Mouse (Mus musculus) lung, embryonic 16.5 days (tissue): ENCODE data around the gene Olfr303. TPM values are rescaled to one million over a fixed set of nuclear protein-coding genes. Genes with fewer than 3 reads are reported as not detected.
"Not testable (repeated sequence)": the region's sequence is repeated elsewhere in the genome, so short reads cannot be mapped to it uniquely, and the experiment has no call there.

Source experiments
- ATAC-seq: fragments of 200-750 bp; cut with Nextera tagmentation; 2 replicates; pipeline ENCODE4 v1.8.0; 2017; ENCODE audit warnings: low read depth, mild to moderate bottlenecking, moderate library complexity
- H3K27ac ChIP-seq: fragments of 300-500 bp; sonication (generic); 2 replicates; pipeline ENCODE4 v1.5.1; 2014; ENCODE audit warnings: mild to moderate bottlenecking, control low read depth, low read length
- H3K27me3 ChIP-seq: fragments of 300-500 bp; sonication (generic); 2 replicates; pipeline ENCODE4 v1.6.1; 2014; ENCODE audit warnings: low read depth, low read length, mixed read lengths; ENCODE audit not compliant: control insufficient read depth, insufficient read depth
- H3K36me3 ChIP-seq: fragments of 300-500 bp; sonication (generic); 2 replicates; pipeline ENCODE4 v1.6.1; 2014; ENCODE audit warnings: low read length; ENCODE audit not compliant: control insufficient read depth, insufficient read depth
- H3K4me1 ChIP-seq: fragments of 300-500 bp; sonication (generic); replicated peaks from 2 replicates; pipeline ENCODE4 v1.6.1; 2014; ENCODE audit warnings: low read length, mixed read lengths; ENCODE audit not compliant: control insufficient read depth, insufficient read depth
- H3K4me2 ChIP-seq: fragments of 300-500 bp; sonication (generic); 2 replicates; pipeline ENCODE4 v1.6.1; 2014; ENCODE audit warnings: low read depth, low read length, control low read depth
- H3K4me3 ChIP-seq: fragments of 300-500 bp; sonication (generic); 2 replicates; pipeline ENCODE4 v1.5.1; 2014; ENCODE audit warnings: mild to moderate bottlenecking, low read length, control low read depth
- H3K9ac ChIP-seq: fragments of 300-500 bp; sonication (generic); 2 replicates; pipeline ENCODE4 v1.6.1; 2014; ENCODE audit warnings: low read length, control low read depth
- H3K9me3 ChIP-seq: fragments of 300-500 bp; sonication (generic); 2 replicates; pipeline ENCODE4 v1.6.1; 2016; ENCODE audit warnings: low read length; ENCODE audit not compliant: control insufficient read depth
- WGBS: fragments of 180-500 bp; shearing (Covaris S2); extraction: QIAGEN DNeasy Blood & Tissue Kit; methylation state at CpG from one replicate; pipeline ENCODE4 v1.1.7; 2014; 5-methylcytosine and 5-hydroxymethylcytosine counted together
- polyA plus RNA-seq: library from polyadenylated mRNA; unstranded; fragments of >200 nt; fragmentation: Nextera tagmentation; extraction: Ambion mirVana; gene quantifications from 2 replicates; pipeline ENCODE4 v1.2.1, GENCODE M21; 2015

Gene Olfr303
- polyA plus RNA-seq = not detected in 2 replicates

DNA sequence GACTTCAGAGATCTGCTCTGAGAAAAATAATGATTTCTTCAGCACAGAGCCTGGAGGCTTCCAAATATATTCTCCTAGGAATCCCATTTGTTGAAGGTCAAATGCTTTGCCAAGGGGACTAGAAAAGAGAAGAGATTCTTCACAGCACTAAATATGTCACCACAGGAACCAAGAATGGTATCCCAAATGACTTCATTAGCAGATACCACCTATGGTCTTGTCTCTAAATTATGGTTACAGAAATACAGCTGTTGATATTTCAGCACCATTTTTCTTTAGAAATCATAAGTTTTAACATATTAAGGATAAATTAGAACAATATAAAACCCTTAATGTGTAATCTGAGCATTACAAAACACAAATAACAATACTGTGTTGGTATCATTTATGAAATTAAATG is at the start of gene Olfr303:
TSS of gene Olfr303 (minus strand) at position 101 of the 400 bp plus-strand sequence.
- H3K4me2 ChIP-seq = no peak within 1 kb of the TSS
- H3K4me3 ChIP-seq = no peak within 1 kb of the TSS
- ATAC-seq = no peak
- no peak within 1 kb of the TSS for H3K27ac ChIP-seq
- H3K4me1 ChIP-seq = no peaks in the 10 kb centered on the region
- H3K9ac ChIP-seq = no peak within 1 kb of the TSS
- no peaks in the 10 kb centered on the region for H3K9me3 ChIP-seq
- H3K36me3 ChIP-seq = no peaks in the 10 kb centered on the region
- no peaks in the 10 kb centered on the region for H3K27me3 ChIP-seq

DNA sequence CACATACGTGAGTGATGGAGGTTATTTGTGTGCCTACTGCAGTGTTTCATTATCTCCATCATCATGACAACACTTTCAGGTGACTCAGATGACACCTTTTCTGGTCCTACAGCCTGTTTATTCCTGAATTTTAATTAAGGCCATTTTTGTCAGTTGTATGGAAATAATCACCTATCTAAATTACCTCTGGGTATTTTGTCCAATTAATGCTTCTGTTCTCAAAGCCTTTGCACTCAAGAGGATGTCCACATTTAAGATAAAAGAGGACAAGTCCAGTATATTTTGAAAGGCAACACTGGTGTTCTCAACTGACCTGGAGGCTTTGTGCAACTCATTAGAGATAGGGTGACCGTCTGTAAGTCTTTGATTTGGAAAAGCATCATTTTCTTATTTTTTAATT is 6.0 kb upstream of the Olfr303 start, which contains the start of gene Olfr301:
TSS of gene Olfr301 (plus strand) at position 301 of the 400 bp plus-strand sequence.
- Histone ChIP-seq H3K9ac (no peak within 1 kb of the TSS), H3K4me1 (no peaks in the 10 kb centered on the region), H3K9me3 (no peaks in the 10 kb centered on the region), H3K4me3 (no peak within 1 kb of the TSS), H3K36me3 (no peaks in the 10 kb centered on the region), H3K4me2 (no peak within 1 kb of the TSS), H3K27ac (no peak within 1 kb of the TSS), H3K27me3 (no peaks in the 10 kb centered on the region)
- ATAC-seq = no peak
- 79% methylated on average over 2 of the region's 2 CpGs for WGBS

DNA sequence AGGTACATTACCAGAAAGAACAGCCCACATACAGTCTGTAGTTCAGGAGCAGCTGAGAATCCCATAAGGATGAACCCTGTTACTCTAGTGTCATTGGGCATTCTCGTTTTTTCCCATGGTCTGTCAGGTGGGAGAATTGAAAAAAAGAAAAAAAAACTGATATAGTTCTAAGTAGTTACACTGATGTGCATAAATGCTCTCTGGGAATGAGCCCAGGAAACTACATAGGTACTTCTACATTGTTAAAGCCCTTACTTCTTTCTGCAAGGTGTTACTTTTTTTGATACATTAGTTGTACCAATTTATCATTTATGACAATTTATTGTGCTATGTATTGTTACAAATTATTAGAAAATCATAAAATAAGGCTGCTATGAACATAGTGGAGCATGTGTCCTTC is 11.0 kb downstream of the Olfr303 start, which contains the start of gene Olfr304:
TSS of gene Olfr304 (minus strand) at position 101 of the 400 bp plus-strand sequence.
- no peak within 1 kb of the TSS for H3K4me2 ChIP-seq
- H3K27ac ChIP-seq = no peak within 1 kb of the TSS
- ATAC-seq = no peak
- H3K4me1 ChIP-seq = no peaks in the 10 kb centered on the region
- no peaks in the 10 kb centered on the region for H3K36me3 ChIP-seq
- H3K27me3 ChIP-seq = no peaks in the 10 kb centered on the region
- H3K4me3 ChIP-seq = no peak within 1 kb of the TSS
- no peak within 1 kb of the TSS for H3K9ac ChIP-seq
- 42% methylated on average over 1 of the region's 1 CpGs for WGBS
- H3K9me3 ChIP-seq = no peaks in the 10 kb centered on the region

DNA sequence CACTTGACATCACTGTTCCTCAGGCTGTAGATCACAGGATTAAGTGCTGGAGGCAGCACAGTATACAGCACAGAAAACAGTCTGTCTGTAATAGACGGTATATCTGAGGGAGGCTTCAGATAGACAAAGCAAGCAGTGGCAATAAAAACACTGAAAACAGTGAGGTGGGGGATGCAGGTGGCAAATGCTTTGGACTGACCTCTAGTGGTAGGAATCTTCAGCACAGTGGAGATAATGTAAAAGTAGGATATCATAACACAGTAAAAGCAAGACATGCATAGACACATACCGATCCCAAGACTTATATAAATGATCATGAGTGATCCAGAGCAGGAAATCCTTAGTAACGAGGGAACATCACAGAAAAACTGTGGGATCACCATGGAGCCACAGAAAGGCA is 11.8 kb downstream of the Olfr303 start:
- H3K4me1 ChIP-seq = no peaks in the 10 kb centered on the region
- H3K4me2 ChIP-seq = no peak overlapping the region
- no peak for ATAC-seq
- no peaks in the 10 kb centered on the region for H3K9me3 ChIP-seq
- H3K27me3 ChIP-seq = no peaks in the 10 kb centered on the region
- H3K9ac ChIP-seq = no peak overlapping the region
- H3K36me3 ChIP-seq = no peaks in the 10 kb centered on the region
- 55% methylated on average over 3 of the region's 3 CpGs for WGBS
- no peak overlapping the region for H3K27ac ChIP-seq
- H3K4me3 ChIP-seq = no peak overlapping the region

DNA sequence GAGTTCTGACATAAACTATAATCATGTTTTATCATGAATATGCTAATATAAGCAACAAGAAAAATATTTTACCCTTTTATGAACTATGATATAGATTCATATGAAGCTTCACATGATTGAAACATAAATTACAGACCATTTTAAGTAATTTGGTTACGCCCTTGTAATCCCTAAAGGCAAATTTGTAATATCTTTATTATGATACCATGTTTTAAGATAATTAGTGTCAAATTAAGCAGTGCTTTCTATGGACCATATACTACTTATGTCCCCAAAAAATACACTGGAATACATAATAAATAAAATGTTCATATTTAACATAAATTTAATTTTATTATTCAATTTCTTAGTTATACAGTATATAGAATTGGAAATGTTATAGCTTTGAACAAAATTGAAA is 30.8 kb downstream of the Olfr303 start, which contains the start of gene Olfr305:
TSS of gene Olfr305 (minus strand) at position 101 of the 400 bp plus-strand sequence.
- Histone ChIP-seq H3K9ac (no peak within 1 kb of the TSS), H3K9me3 (no peaks in the 10 kb centered on the region), H3K27ac (no peak within 1 kb of the TSS), H3K4me3 (no peak within 1 kb of the TSS), H3K4me1 (no peaks in the 10 kb centered on the region), H3K4me2 (no peak within 1 kb of the TSS), H3K27me3 (no peaks in the 10 kb centered on the region), H3K36me3 (no peaks in the 10 kb centered on the region)
- no peak for ATAC-seq
- 76% methylated on average over 1 of the region's 1 CpGs for WGBS

DNA sequence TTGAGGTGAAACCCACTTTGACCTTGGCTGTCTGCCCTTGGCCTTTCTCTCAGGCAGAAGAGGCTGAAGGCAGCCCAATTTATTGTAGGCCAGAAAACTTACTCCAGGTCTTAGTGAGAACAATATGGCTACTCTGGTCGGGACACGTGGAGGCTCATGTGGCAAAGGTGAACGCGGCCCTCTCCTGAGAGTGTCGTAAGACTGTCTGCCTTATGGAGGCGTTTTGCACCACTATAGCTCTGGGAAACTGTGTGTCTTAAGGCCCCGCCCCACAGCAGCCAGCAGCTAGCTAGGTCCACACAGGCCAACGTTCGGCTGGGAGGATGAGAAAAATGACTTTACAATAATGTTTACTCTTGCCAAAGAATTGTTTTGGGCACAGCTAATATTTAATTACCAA is 51.3 kb downstream of the Olfr303 start:
- not testable (repeated sequence) for H3K27me3 ChIP-seq, H3K4me1 ChIP-seq, H3K4me3 ChIP-seq, H3K9ac ChIP-seq, H3K36me3 ChIP-seq, H3K9me3 ChIP-seq, H3K4me2 ChIP-seq, ATAC-seq, H3K27ac ChIP-seq
- whole genome bisulfite sequencing = 82% methylated on average over 9 of the region's 9 CpGs

DNA sequence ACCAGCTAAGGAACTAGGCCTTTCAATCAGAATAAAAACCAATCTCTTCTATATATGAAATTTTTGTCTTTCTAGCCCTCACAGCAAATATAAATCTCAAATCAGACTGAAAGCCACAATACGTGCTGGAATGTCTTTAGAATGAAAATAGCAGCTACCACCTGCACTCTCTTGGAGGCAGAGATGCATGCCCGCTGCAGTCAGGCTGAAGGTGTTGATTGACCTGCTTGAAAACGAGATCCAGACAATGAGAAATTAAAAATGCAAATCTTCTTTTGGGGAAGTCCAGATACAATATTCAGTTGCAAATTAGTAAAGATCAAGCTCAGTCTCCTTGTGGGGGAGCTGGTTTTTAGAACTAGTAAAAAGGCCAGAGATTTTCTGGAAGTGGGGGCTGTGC is 53.3 kb downstream of the Olfr303 start:
- Histone ChIP-seq H3K27me3 (no peaks in the 10 kb centered on the region), H3K9me3 (0 out of 2 replicates have a peak, but pooled peaks cover 4% of the 10 kb centered on the region), H3K36me3 (no peaks in the 10 kb centered on the region), H3K27ac (no peak overlapping the region), H3K9ac (no peak overlapping the region), H3K4me2 (no peak overlapping the region), H3K4me3 (no peak overlapping the region), H3K4me1 (no peaks in the 10 kb centered on the region)
- 56% methylated on average over 3 of the region's 3 CpGs for WGBS
- no peak for ATAC-seq

DNA sequence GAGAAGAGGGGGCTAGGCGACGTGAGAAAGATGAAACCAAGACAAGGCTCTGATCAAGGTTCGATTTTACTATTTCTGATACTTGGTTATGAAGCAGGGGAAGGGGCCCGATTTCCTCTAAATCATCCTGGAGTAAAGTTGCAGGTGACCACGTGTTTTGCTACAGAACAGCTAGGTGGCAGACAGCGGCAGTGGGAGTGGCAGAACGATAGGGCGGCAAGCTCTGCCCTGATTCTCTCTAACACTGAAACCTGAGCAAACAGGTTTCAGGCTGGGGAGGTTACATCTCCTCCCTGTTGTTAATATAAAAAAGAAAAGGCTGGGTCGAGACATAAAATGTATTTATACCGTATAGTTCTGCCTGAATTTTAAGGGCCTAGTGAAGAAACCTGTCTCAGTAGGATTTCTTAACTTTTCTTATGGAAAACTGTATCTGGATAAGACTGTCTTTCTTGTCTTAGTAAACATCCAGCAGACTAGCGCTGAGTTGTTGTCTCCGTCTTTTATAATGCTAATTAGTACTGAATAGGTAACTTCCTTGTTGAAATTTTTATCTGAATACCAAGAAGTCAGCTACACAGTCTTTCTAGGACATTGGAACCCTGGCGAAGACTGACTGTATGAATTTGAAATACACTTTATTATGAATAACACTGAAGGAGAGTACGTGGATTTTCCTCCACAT is 54.6 kb downstream of the Olfr303 start:
- ATAC-seq = no peak
- 68% methylated on average over 14 of the region's 14 CpGs for WGBS

More for the DNA sequence above, 54.6 kb downstream of the Olfr303 start:
- no peak overlapping the region for H3K4me3 ChIP-seq
- H3K27ac ChIP-seq = no peak overlapping the region
- no peaks in the 10 kb centered on the region for H3K36me3 ChIP-seq
- H3K4me1 ChIP-seq = no peaks in the 10 kb centered on the region
- no peaks in the 10 kb centered on the region for H3K27me3 ChIP-seq
- no peak overlapping the region for H3K4me2 ChIP-seq
- no peak overlapping the region for H3K9ac ChIP-seq
- 0 out of 2 replicates have a peak, but pooled peaks cover 2% of the 10 kb centered on the region for H3K9me3 ChIP-seq
